Mouse (Mus musculus) brain, embryonic 14.5 days (tissue): ENCODE measurements around the gene Litaf.

ENCODE experiments used
- CTCF ChIP-seq: fragments of 200-500 bp; IDR thresholded peaks from 2 replicates; pipeline ENCODE4 v1.5.1; 2012; ENCODE audit warnings: inconsistent platforms, mild to moderate bottlenecking, moderate library complexity, borderline replicate concordance; ENCODE audit not compliant: insufficient read depth, insufficient read length; ENCODE audit errors: extremely low read depth
- POLR2A ChIP-seq: fragments of 200-500 bp; IDR thresholded peaks from 2 replicates; pipeline ENCODE4 v1.6.1; 2012; ENCODE audit warnings: mild to moderate bottlenecking, inconsistent platforms, borderline replicate concordance; ENCODE audit not compliant: poor library complexity, insufficient read depth, insufficient read length, severe bottlenecking; ENCODE audit errors: extremely low read depth

GRCm38 (mm10) chr16:10958763-10959440 lies 107.1 kb downstream of the Litaf start:
- TF ChIP-seq CTCF (no peak), POLR2A (no peak)
